Mouse (Mus musculus): ENCODE data around the gene Ms4a4c.
"Not testable (repeated sequence)": the region's sequence is repeated elsewhere in the genome, so short reads cannot be mapped to it uniquely, and the experiment has no call there.

Gene Ms4a4c

GRCm38 (mm10) chr19:11464795-11465194, 60.2 kb downstream of the Ms4a4c start:
- not testable (repeated sequence) for DNase-seq (ENCODE audit: inconsistent ontology term)

GRCm38 (mm10) chr19:11466471-11466870, 61.9 kb downstream of the Ms4a4c start:
- DNase-seq (ENCODE audit: inconsistent ontology term): no peak

GRCm38 (mm10) chr19:11468361-11468760, 63.8 kb downstream of the Ms4a4c start:
- DNase-seq (ENCODE audit: inconsistent ontology term): not testable (repeated sequence)

DNA sequence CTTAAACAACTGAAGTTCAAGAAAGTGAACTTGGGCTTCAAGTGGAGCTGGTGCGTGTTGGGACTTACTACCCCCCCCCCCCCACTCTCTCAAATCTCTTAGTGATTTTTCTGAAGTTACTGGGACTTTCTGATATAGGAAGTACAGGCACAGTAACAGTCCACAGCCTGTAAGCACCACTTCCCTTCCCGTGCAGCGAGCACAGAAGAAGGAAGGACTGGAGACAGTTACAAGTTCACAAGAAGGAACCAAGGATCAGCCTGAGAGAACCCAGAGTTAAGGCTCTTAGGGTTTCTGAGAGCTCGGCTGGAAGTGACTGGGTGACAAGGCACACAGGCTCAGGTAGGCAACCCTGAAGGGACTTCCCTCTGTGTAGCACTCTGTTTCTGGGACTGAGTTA, 64.6 kb downstream of the Ms4a4c start, which contains the start of gene Ms4a6c:
Ms4a6c (plus strand) TSS at position 152 of the 400 bp plus-strand sequence.
- not testable (repeated sequence) for DNase-seq (ENCODE audit: inconsistent ontology term)
